Mouse (Mus musculus): ENCODE results near the gene Ubqln2.

- TF ChIP-seq CTCF (IDR thresholded peaks at IDR 0.05; ENCODE audit: low read depth, low read length) (no peak), GATA1 (IDR thresholded peaks at IDR 0.05; ENCODE audit: borderline replicate concordance, low read length) (no peak), TAL1 (conservative IDR thresholded peaks at IDR 0.05; ENCODE audit: low read depth, low read length) (no peak)
These were observed 1.4 kb downstream of the Ubqln2 start for GRCm38 (mm10) chrX:153499294-153500046.
